Mouse (Mus musculus): ENCODE measurements around the gene Rem2. TPM values are rescaled to one million over a fixed set of nuclear protein-coding genes. Genes with fewer than 3 reads are reported as not detected.

The Rem2 gene
- polyA plus RNA-seq, 1 experiment from 2014 or later: 40.0 TPM

DNA sequence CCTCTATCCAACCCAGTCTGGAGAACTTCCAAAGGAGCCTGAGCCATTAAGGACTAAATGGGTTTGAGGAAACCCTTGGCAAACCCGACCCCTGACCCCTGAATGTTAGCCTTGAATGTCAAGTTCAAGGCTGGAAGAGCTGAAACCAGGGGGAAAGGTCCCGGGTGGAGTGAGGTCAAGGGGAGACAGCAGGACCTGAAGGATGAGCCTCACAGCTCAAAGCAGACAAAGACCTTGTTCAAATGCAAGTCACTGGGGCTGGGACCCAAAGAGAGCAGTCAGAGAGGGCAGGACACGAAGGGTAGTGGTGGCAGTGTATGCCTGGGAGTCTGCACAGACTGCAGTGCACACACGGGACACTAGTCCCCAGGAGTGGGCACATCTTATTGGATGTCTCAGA, 34.5 kb upstream of the Rem2 start:
- Histone ChIP-seq H3K4me2 (replicated peaks; ENCODE audit: low read depth, low read length) (no peak overlapping the region), H3K27me3 (ENCODE audit: control insufficient read depth, insufficient read depth, low read length) (no peaks in the 10 kb centered on the region), H3K9ac (ENCODE audit: low read depth, low read length) (no peak overlapping the region), H3K4me3 (ENCODE audit: low read depth, low read length) (no peak overlapping the region), H3K27ac (ENCODE audit: low read depth, low read length) (no peak overlapping the region), H3K9me3 (ENCODE audit: control insufficient read depth, low read length) (no peaks in the 10 kb centered on the region), H3K36me3 (ENCODE audit: control insufficient read depth, insufficient read depth, low read length) (no peaks in the 10 kb centered on the region), H3K4me1 (replicated peaks; ENCODE audit: control insufficient read depth, insufficient read depth, low read length) (no peaks in the 10 kb centered on the region)
- ATAC-seq (ENCODE audit: low FRiP score) (no peak), DNase-seq (ENCODE audit: low spot score) (no peak)
- 78% methylated on average over 4 of the region's 4 CpGs for WGBS

DNA sequence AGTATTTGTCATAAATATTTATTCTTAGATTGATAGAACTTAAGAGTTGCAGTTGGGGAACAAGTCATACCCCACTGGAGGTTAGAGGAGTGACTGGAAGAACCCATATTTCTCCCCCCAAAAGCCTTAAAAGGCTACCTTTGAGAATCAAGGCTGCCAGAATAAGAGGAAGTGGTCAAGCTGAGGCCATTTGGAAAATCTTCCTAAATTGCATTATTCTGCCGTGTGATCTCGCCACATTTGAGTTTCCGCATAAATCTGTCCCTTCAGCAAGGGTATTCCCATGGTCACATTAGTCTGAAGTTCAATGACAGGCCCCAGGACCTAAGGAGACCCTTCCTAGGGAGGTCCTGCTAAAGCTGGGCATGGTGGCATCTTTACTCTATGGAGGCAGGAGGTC, 33.4 kb upstream of the Rem2 start:
- no peak overlapping the region for H3K4me3 ChIP-seq (ENCODE audit: low read depth, low read length)
- no peaks in the 10 kb centered on the region for H3K27me3 ChIP-seq (ENCODE audit: control insufficient read depth, insufficient read depth, low read length)
- no peak overlapping the region for H3K4me2 ChIP-seq (replicated peaks; ENCODE audit: low read depth, low read length)
- H3K4me1 ChIP-seq (replicated peaks; ENCODE audit: control insufficient read depth, insufficient read depth, low read length): no peaks in the 10 kb centered on the region
- ATAC-seq (ENCODE audit: low FRiP score): no peak
- DNase-seq (ENCODE audit: low spot score): no peak
- H3K36me3 ChIP-seq (ENCODE audit: control insufficient read depth, insufficient read depth, low read length): no peaks in the 10 kb centered on the region
- H3K9me3 ChIP-seq (ENCODE audit: control insufficient read depth, low read length): no peaks in the 10 kb centered on the region
- WGBS: 99% methylated on average over 3 of the region's 3 CpGs
- H3K9ac ChIP-seq (ENCODE audit: low read depth, low read length): no peak overlapping the region
- H3K27ac ChIP-seq (ENCODE audit: low read depth, low read length): no peak overlapping the region

DNA sequence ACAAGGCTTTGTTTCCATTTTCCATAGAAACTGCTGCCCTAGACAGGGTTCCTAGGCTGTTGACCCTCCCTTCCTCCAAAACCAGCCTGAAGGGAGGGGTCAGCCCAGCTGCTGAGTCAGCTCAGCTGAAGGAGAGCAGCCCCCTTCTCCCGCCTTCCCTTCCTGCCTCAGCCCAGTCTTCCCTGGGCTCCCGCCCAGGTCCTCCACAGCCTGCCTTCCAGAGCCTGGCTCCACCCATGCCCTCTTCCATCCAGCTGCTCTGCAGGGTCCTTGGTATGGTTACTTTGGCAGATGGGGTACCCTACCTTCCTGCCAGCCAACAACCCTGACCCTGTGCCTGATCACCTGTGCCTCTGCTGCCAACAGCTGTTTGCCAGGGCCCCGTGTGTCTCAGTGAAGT, 32.7 kb upstream of the Rem2 start:
- Histone ChIP-seq H3K4me2 (replicated peaks; ENCODE audit: low read depth, low read length) (no peak overlapping the region), H3K4me1 (replicated peaks; ENCODE audit: control insufficient read depth, insufficient read depth, low read length) (no peaks in the 10 kb centered on the region), H3K27me3 (ENCODE audit: control insufficient read depth, insufficient read depth, low read length) (no peaks in the 10 kb centered on the region), H3K9ac (ENCODE audit: low read depth, low read length) (no peak overlapping the region), H3K9me3 (ENCODE audit: control insufficient read depth, low read length) (no peaks in the 10 kb centered on the region), H3K36me3 (ENCODE audit: control insufficient read depth, insufficient read depth, low read length) (no peaks in the 10 kb centered on the region), H3K4me3 (ENCODE audit: low read depth, low read length) (no peak overlapping the region), H3K27ac (ENCODE audit: low read depth, low read length) (no peak overlapping the region)
- WGBS: 18% methylated on average over 3 of the region's 3 CpGs
- DNase-seq (ENCODE audit: low spot score) (peak; percentile 21), ATAC-seq (ENCODE audit: low FRiP score) (no peak)

DNA sequence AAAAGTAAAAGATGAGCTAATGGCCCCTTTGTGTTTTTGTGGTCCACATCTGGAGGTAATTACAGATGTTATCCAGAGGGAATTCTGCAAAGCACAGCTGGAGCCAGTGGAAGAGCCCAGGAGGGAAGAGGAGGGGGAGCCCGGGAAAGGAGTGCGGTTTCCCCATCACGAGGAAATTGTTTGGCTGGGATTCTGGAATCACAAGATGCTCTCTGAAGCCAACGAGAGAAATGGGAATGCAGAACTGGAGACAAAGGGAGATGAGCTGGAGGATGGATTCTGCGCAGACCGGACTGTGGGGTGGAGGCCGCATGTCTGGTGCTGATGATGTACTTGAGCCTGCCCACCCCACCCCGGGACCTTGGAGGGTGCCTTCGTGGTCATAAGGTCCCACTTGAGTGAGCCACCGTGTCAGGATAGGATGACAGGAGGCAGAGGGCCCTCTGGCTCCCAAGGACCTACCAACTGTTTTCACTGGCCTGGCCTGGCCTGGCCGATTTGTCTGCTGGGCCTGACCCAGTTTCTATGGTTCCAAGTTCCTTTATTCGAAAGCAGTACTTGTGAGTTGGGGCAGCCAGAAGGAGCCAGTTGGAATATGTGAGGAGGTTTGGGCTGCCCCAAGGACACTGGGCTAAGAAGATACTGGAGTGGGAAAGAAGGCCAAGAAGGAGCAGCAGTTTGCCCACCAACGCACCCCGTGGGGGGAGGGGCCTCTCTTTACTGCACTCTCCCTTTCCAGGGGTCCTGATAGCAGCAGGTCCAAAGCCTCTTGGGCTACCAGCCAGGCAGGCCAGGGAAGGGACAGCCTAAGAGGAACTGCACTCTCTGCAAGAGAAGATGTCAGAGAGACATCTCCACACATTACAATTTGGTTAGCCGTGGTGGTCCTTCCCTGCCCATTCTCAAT, 31.9 kb upstream of the Rem2 start:
- WGBS: 69% methylated on average over 15 of the region's 15 CpGs
- H3K27ac ChIP-seq (ENCODE audit: low read depth, low read length): no peak overlapping the region
- ATAC-seq (ENCODE audit: low FRiP score): no peak
- H3K9ac ChIP-seq (ENCODE audit: low read depth, low read length): no peak overlapping the region
- no peak for DNase-seq (ENCODE audit: low spot score)
- no peaks in the 10 kb centered on the region for H3K9me3 ChIP-seq (ENCODE audit: control insufficient read depth, low read length)
- no peak overlapping the region for H3K4me2 ChIP-seq (replicated peaks; ENCODE audit: low read depth, low read length)
- no peak overlapping the region for H3K4me3 ChIP-seq (ENCODE audit: low read depth, low read length)
- H3K27me3 ChIP-seq (ENCODE audit: control insufficient read depth, insufficient read depth, low read length): no peaks in the 10 kb centered on the region
- H3K36me3 ChIP-seq (ENCODE audit: control insufficient read depth, insufficient read depth, low read length): no peaks in the 10 kb centered on the region
- H3K4me1 ChIP-seq (replicated peaks; ENCODE audit: control insufficient read depth, insufficient read depth, low read length): no peaks in the 10 kb centered on the region

DNA sequence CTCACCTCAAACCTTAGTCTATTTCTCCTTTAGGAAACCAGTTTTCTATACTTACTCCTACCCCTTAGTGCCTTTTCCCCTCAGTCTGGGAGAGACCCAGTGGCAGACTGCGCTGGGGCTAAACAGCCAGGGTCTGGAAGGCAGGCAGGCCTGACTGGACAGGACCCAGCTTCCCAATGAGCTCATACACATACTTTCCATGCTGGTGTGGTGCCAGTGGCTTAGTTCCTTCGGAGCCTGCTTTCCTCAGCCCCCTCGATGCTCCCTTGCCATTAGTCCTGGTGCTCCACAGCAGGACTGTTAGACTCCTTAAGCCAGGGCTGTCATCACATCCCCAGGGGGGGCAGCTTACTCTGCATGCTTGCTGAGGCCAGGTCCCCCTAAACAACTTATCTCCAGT, 30.4 kb upstream of the Rem2 start:
- Histone ChIP-seq H3K9me3 (ENCODE audit: control insufficient read depth, low read length) (no peaks in the 10 kb centered on the region), H3K4me1 (replicated peaks; ENCODE audit: control insufficient read depth, insufficient read depth, low read length) (no peaks in the 10 kb centered on the region), H3K36me3 (ENCODE audit: control insufficient read depth, insufficient read depth, low read length) (no peaks in the 10 kb centered on the region), H3K9ac (ENCODE audit: low read depth, low read length) (no peak overlapping the region), H3K27me3 (ENCODE audit: control insufficient read depth, insufficient read depth, low read length) (no peaks in the 10 kb centered on the region), H3K4me3 (ENCODE audit: low read depth, low read length) (no peak overlapping the region), H3K27ac (ENCODE audit: low read depth, low read length) (no peak overlapping the region), H3K4me2 (replicated peaks; ENCODE audit: low read depth, low read length) (no peak overlapping the region)
- WGBS: 71% methylated on average over 3 of the region's 3 CpGs
- ATAC-seq (ENCODE audit: low FRiP score) (no peak), DNase-seq (ENCODE audit: low spot score) (no peak)

DNA sequence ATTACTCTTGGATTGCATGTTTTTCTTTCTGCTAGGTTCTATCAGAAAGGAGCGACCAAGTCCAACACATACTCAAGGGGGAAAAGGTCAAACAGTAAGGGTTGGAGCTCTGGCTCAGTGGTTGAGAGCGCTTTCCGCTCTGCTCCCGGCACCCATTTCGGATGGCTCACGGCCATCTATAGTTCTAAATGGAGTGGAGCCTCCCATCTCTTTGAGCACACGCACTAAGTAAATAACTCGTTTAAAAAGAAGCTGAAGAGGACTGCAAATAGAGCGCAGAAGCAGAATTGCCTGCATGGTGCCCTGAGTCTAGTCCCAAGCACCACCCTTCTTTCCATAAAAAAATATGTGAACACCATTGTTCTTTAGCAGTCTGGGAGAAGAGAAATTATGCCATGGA, 22.3 kb upstream of the Rem2 start:
- H3K36me3 ChIP-seq (ENCODE audit: control insufficient read depth, insufficient read depth, low read length): no peaks in the 10 kb centered on the region
- H3K27ac ChIP-seq (ENCODE audit: low read depth, low read length): no peak overlapping the region
- no peaks in the 10 kb centered on the region for H3K27me3 ChIP-seq (ENCODE audit: control insufficient read depth, insufficient read depth, low read length)
- ATAC-seq (ENCODE audit: low FRiP score): no peak
- H3K4me2 ChIP-seq (replicated peaks; ENCODE audit: low read depth, low read length): no peak overlapping the region
- 84% methylated on average over 9 of the region's 9 CpGs for WGBS
- no peak overlapping the region for H3K4me3 ChIP-seq (ENCODE audit: low read depth, low read length)
- H3K9ac ChIP-seq (ENCODE audit: low read depth, low read length): no peak overlapping the region
- no peaks in the 10 kb centered on the region for H3K9me3 ChIP-seq (ENCODE audit: control insufficient read depth, low read length)
- no peaks in the 10 kb centered on the region for H3K4me1 ChIP-seq (replicated peaks; ENCODE audit: control insufficient read depth, insufficient read depth, low read length)
- DNase-seq (ENCODE audit: low spot score): no peak

DNA sequence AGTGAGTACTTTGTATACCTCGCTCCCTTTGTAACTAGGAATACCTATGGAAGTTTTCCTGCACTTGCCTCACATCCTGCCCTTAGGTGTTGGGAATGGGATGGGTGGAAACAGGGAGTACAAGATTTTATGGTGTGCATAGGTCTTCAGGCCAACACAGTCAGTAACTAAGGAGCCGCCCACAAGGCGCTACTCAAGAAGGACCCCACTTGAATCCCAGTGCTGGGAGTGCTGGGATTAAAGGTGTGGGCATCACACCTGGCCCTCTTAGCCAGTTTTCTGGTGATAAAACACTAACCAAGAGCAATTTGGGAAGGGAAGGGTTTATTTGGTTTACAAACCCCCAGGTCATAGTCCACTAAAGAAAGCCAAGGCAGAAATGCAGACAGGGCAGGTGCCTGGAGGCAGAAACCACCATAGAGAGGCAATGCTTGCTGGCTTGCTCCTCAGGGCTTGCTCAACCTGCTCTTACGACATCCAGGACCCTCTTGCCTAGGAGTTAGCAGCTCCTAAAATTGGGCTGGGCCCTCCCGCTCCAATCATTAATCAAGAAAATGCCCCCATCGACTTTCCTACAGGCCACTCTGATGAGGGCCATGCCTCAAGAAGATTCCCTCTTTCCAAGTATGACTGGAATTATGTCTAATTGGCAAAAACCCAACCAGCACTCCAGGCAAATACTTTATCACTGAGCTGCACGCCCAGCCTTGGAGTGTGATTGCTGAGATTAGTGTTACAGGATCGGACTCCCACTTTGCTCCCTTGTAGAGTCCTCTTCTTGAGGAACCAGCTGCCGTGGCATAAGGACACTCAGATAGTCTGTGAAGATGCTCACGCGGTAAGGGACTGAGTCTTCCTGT, 21.0 kb upstream of the Rem2 start:
- WGBS: 84% methylated on average over 11 of the region's 11 CpGs
- Histone ChIP-seq H3K36me3 (ENCODE audit: control insufficient read depth, insufficient read depth, low read length) (no peaks in the 10 kb centered on the region), H3K27me3 (ENCODE audit: control insufficient read depth, insufficient read depth, low read length) (no peaks in the 10 kb centered on the region), H3K4me3 (ENCODE audit: low read depth, low read length) (no peak overlapping the region), H3K9me3 (ENCODE audit: control insufficient read depth, low read length) (no peaks in the 10 kb centered on the region), H3K27ac (ENCODE audit: low read depth, low read length) (no peak overlapping the region), H3K4me1 (replicated peaks; ENCODE audit: control insufficient read depth, insufficient read depth, low read length) (no peaks in the 10 kb centered on the region), H3K4me2 (replicated peaks; ENCODE audit: low read depth, low read length) (no peak overlapping the region), H3K9ac (ENCODE audit: low read depth, low read length) (no peak overlapping the region)
- no peak for DNase-seq (ENCODE audit: low spot score)
- no peak for ATAC-seq (ENCODE audit: low FRiP score)

DNA sequence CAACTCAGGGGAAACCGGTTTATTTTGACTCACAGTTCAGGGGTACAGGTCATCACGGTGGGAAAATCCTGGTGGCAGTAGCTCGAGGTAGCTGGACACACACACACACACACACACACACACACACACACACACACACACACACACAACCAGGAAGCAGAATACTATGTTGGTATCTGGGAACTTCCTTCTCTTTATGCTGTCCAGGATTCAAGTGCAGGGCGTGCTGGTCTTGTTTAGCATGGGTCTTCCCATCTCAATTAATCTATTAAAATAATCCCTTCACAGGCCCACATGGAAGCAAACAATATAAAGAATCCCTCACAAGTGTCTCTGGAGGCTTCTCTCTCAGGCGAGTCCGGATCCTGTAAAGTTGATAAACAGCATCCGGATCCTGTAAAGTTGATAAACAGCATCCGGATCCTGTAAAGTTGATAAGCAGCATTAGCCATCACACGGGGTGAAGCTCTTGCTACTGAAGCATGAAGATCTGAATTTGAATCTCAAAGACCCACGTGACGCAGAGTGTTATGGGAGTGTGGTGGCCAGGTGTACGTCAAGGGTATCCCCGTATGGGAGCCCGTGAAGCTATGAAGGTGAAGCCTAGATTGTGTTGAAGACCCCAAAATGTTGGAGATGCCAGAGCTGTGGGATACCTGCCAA, 17.9 kb upstream of the Rem2 start:
- Histone ChIP-seq H3K36me3 (ENCODE audit: control insufficient read depth, insufficient read depth, low read length) (no peaks in the 10 kb centered on the region), H3K9ac (ENCODE audit: low read depth, low read length) (no peak overlapping the region), H3K9me3 (ENCODE audit: control insufficient read depth, low read length) (no peaks in the 10 kb centered on the region), H3K4me1 (replicated peaks; ENCODE audit: control insufficient read depth, insufficient read depth, low read length) (no peaks in the 10 kb centered on the region), H3K27me3 (ENCODE audit: control insufficient read depth, insufficient read depth, low read length) (no peaks in the 10 kb centered on the region), H3K27ac (ENCODE audit: low read depth, low read length) (no peak overlapping the region), H3K4me3 (ENCODE audit: low read depth, low read length) (no peak overlapping the region), H3K4me2 (replicated peaks; ENCODE audit: low read depth, low read length) (no peak overlapping the region)
- ATAC-seq (ENCODE audit: low FRiP score) (no peak), DNase-seq (ENCODE audit: low spot score) (no peak)
- WGBS: 86% methylated on average over 14 of the region's 14 CpGs

Data from hindbrain, embryonic 11.5 days (tissue).